Mouse (Mus musculus) midbrain, embryonic 14.5 days (tissue): ENCODE measurements at regions not wholly inside any gene's neighbourhood (a gene's known extent, or its start where the extent isn't known, plus 50 kb on each side); places are given as distances from the start of the nearest gene placed in this dataset.
"Not testable (repeated sequence)": the region's sequence is repeated elsewhere in the genome, so short reads cannot be mapped to it uniquely, and the experiment has no call there.

Experiments used
- ATAC-seq: fragments of 200-750 bp; cut with Nextera tagmentation; 2 replicates; pipeline ENCODE4 v1.8.0; 2017; ENCODE audit warnings: moderate number of reproducible peaks, moderate library complexity; ENCODE audit not compliant: low FRiP score, low TSS enrichment
- DNase-seq: peaks from one replicate; pipeline ENCODE4 v3.0.0-alpha.2; 2015
- H3K27ac ChIP-seq: fragments of 300-500 bp; sonication (generic); replicated peaks from 2 replicates; pipeline ENCODE4 v1.5.1; 2014; ENCODE audit warnings: mild to moderate bottlenecking, low read depth, low read length, moderate library complexity
- H3K27me3 ChIP-seq: fragments of 300-500 bp; sonication (generic); 2 replicates; pipeline ENCODE4 v1.6.1; 2014; ENCODE audit warnings: low read length, control low read depth, mixed read lengths; ENCODE audit not compliant: control insufficient read depth, insufficient read depth
- H3K36me3 ChIP-seq: fragments of 300-500 bp; sonication (generic); 2 replicates; pipeline ENCODE4 v1.6.1; 2014; ENCODE audit warnings: low read length, control low read depth; ENCODE audit not compliant: control insufficient read depth, insufficient read depth
- H3K4me1 ChIP-seq: fragments of 300-500 bp; sonication (generic); 2 replicates; pipeline ENCODE4 v1.6.1; 2014; ENCODE audit warnings: mild to moderate bottlenecking, antibody characterized with exemption, low read length, control low read depth; ENCODE audit not compliant: control insufficient read depth, insufficient read depth
- H3K4me2 ChIP-seq: fragments of 300-500 bp; sonication (generic); 2 replicates; pipeline ENCODE4 v1.6.1; 2014; ENCODE audit warnings: mild to moderate bottlenecking, low read length, moderate library complexity
- H3K4me3 ChIP-seq: fragments of 300-500 bp; sonication (generic); replicated peaks from 2 replicates; pipeline ENCODE4 v1.5.1; 2014; ENCODE audit warnings: low read depth, low read length
- H3K9ac ChIP-seq: fragments of 300-500 bp; sonication (generic); replicated peaks from 2 replicates; pipeline ENCODE4 v1.6.1; 2014; ENCODE audit warnings: mild to moderate bottlenecking, low read length, moderate library complexity
- H3K9me3 ChIP-seq: fragments of 300-500 bp; sonication (generic); 2 replicates; pipeline ENCODE4 v1.6.1; 2016; ENCODE audit warnings: low read length, control low read depth, mixed read lengths; ENCODE audit not compliant: control insufficient read depth
- WGBS: fragments of 180-500 bp; shearing (Covaris S2); extraction: QIAGEN DNeasy Blood & Tissue Kit; methylation state at CpG from one replicate; pipeline ENCODE4 v1.1.7; 2014; 5-methylcytosine and 5-hydroxymethylcytosine counted together

GRCm38 (mm10) chr1:161728546-161729206, 59.6 kb downstream of the Fasl start:
- Histone ChIP-seq H3K27me3 (no peaks in the 10 kb centered on the region), H3K27ac (no peak overlapping the region), H3K4me1 (no peaks in the 10 kb centered on the region), H3K9me3 (no peaks in the 10 kb centered on the region), H3K4me2 (no peak overlapping the region), H3K36me3 (no peaks in the 10 kb centered on the region), H3K9ac (no peak overlapping the region), H3K4me3 (no peak overlapping the region)
- DNase-seq = no peak
- WGBS = 93% methylated on average over 7 of the region's 7 CpGs
- ATAC-seq = no peak

- WGBS = 90% methylated on average over 12 of the region's 27 CpGs
- not testable (repeated sequence) for H3K27ac ChIP-seq, H3K4me2 ChIP-seq, H3K9me3 ChIP-seq, H3K36me3 ChIP-seq, H3K27me3 ChIP-seq, DNase-seq, H3K4me1 ChIP-seq, H3K9ac ChIP-seq, H3K4me3 ChIP-seq
- 0 out of 2 replicates have a peak, but pooled peaks have one; percentile 57 for ATAC-seq
These were observed 60.9 kb downstream of the Fasl start for GRCm38 (mm10) chr1:161727357-161727756.

DNA sequence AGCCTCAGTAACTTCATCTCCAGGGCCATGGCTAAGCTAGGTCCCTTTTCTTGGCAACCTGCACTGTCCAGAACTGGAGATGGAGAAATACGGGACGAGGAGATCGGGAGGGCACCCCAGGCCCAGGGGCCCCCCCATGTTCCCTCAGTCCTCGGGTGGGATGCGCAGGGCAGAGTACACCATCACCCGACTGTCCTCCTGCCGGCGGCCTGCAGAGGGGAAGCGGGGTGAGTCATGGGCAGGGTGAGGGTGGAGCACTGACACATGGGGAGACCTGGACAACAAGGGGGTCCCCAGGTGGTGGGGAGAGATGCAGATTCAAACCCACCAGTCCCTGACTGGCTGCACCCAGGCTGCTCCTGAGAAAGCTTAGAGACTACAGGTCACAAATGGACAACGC, 62.2 kb downstream of the Fasl start:
- H3K4me1 ChIP-seq, H3K27ac ChIP-seq, DNase-seq, H3K27me3 ChIP-seq, H3K9ac ChIP-seq, H3K4me2 ChIP-seq, H3K9me3 ChIP-seq, H3K4me3 ChIP-seq, H3K36me3 ChIP-seq: not testable (repeated sequence)
- ATAC-seq = 0 out of 2 replicates have a peak, but pooled peaks have one; percentile 41
- whole genome bisulfite sequencing = no CpG with 5 or more reads among the region's 10 CpGs

GRCm38 (mm10) chr1:161719876-161720275, 68.4 kb downstream of the Fasl start:
- H3K9ac ChIP-seq = no peak overlapping the region
- no peaks in the 10 kb centered on the region for H3K4me1 ChIP-seq
- whole genome bisulfite sequencing = 88% methylated on average over 3 of the region's 3 CpGs
- no peaks in the 10 kb centered on the region for H3K9me3 ChIP-seq
- no peak overlapping the region for H3K4me2 ChIP-seq
- no peaks in the 10 kb centered on the region for H3K36me3 ChIP-seq
- H3K27ac ChIP-seq = no peak overlapping the region
- ATAC-seq (no peak), DNase-seq (no peak)
- H3K27me3 ChIP-seq = no peaks in the 10 kb centered on the region
- no peak overlapping the region for H3K4me3 ChIP-seq

- no peak for DNase-seq
- H3K4me1 ChIP-seq = no peaks in the 10 kb centered on the region
- 73% methylated on average over 5 of the region's 5 CpGs for WGBS
- no peaks in the 10 kb centered on the region for H3K27me3 ChIP-seq
- no peaks in the 10 kb centered on the region for H3K9me3 ChIP-seq
- H3K4me3 ChIP-seq = no peak overlapping the region
- no peak overlapping the region for H3K4me2 ChIP-seq
- no peak overlapping the region for H3K9ac ChIP-seq
- ATAC-seq = no peak
- H3K36me3 ChIP-seq = no peaks in the 10 kb centered on the region
- no peak overlapping the region for H3K27ac ChIP-seq
These were observed 70.0 kb downstream of the Fasl start for GRCm38 (mm10) chr1:161718254-161718653.

GRCm38 (mm10) chr1:161712918-161713317, 75.4 kb downstream of the Fasl start:
- DNase-seq (peak; percentile 50), ATAC-seq (no peak)
- Histone ChIP-seq H3K27me3 (no peaks in the 10 kb centered on the region), H3K4me3 (no peak overlapping the region), H3K27ac (no peak overlapping the region), H3K9me3 (no peaks in the 10 kb centered on the region), H3K4me2 (no peak overlapping the region), H3K4me1 (no peaks in the 10 kb centered on the region), H3K9ac (no peak overlapping the region), H3K36me3 (no peaks in the 10 kb centered on the region)
- 79% methylated on average over 10 of the region's 10 CpGs for WGBS

- Histone ChIP-seq H3K27me3 (no peaks in the 10 kb centered on the region), H3K9me3 (no peaks in the 10 kb centered on the region), H3K4me3 (no peak overlapping the region), H3K4me1 (no peaks in the 10 kb centered on the region), H3K27ac (no peak overlapping the region), H3K9ac (no peak overlapping the region), H3K36me3 (no peaks in the 10 kb centered on the region), H3K4me2 (no peak overlapping the region)
- no peak for ATAC-seq
- DNase-seq = no peak
- 64% methylated on average over 3 of the region's 3 CpGs for WGBS
These were observed 76.0 kb downstream of the Fasl start for GRCm38 (mm10) chr1:161712283-161712682.

DNA sequence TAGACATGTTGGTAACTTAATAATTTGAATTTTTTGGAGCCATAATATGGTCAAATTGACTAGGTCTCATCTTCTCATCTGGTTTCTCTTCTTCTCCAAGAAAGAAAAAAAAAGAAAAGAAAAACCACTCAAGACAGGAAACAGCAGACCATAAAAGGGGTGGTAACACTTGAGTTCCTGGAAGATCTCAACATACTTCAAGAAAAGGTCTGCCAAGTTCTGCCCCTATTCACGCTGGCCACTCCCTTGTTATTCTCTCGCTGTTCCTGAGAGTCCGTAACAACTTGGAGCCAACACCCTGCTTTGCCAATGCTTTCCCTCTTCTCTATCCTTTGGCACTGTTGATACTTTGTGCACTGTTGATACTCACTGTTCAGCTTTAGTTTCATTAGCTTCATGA, 81.2 kb downstream of the Fasl start:
- Histone ChIP-seq H3K9ac (no peak overlapping the region), H3K4me2 (no peak overlapping the region), H3K4me3 (no peak overlapping the region), H3K36me3 (no peaks in the 10 kb centered on the region), H3K27ac (no peak overlapping the region), H3K4me1 (no peaks in the 10 kb centered on the region), H3K9me3 (no peaks in the 10 kb centered on the region), H3K27me3 (no peaks in the 10 kb centered on the region)
- WGBS = 93% methylated on average over 3 of the region's 3 CpGs
- DNase-seq (no peak), ATAC-seq (no peak)

DNA sequence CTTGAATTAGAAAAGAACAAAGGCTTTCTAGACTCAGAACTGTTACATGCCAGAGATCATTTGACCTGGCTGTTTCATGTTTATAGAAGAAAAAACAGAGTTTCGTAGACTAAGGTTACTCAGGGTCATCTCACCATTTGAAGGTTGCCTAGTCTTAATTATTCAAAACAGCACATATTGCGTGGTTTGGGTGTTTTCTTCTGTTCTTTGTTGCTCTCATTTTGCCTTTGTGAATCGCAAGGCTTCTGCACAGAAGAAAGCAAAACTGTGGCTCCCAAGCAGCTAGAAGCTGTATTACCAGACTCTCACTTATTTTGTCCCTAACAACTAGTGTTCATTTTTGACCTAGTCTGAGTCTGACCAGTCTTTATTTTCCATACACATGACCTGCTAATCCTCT, 83.3 kb downstream of the Fasl start:
- no peak overlapping the region for H3K9ac ChIP-seq
- H3K36me3 ChIP-seq = no peaks in the 10 kb centered on the region
- H3K27me3 ChIP-seq = no peaks in the 10 kb centered on the region
- no peak overlapping the region for H3K4me2 ChIP-seq
- no peak overlapping the region for H3K4me3 ChIP-seq
- H3K4me1 ChIP-seq = no peaks in the 10 kb centered on the region
- H3K9me3 ChIP-seq = no peaks in the 10 kb centered on the region
- ATAC-seq = no peak
- WGBS = 87% methylated on average over 3 of the region's 3 CpGs
- no peak overlapping the region for H3K27ac ChIP-seq
- no peak for DNase-seq
